Mouse (Mus musculus) embryonic facial prominence, embryonic 15.5 days (tissue): ENCODE results near the gene Borcs6. TPM values are rescaled to one million over a fixed set of nuclear protein-coding genes. Genes with fewer than 3 reads are reported as not detected.

Experiments used
- ATAC-seq: fragments of 200-750 bp; cut with Nextera tagmentation; 2 replicates; pipeline ENCODE4 v1.8.0; 2017; ENCODE audit warnings: low read depth, moderate TSS enrichment; ENCODE audit not compliant: insufficient number of reproducible peaks, low FRiP score, low TSS enrichment
- H3K27ac ChIP-seq: fragments of 300-500 bp; sonication (generic); replicated peaks from 2 replicates; pipeline ENCODE4 v1.5.1; 2015; ENCODE audit warnings: mild to moderate bottlenecking, inconsistent platforms
- H3K27me3 ChIP-seq: fragments of 300-500 bp; sonication (generic); 2 replicates; pipeline ENCODE4 v1.6.1; 2015; ENCODE audit warnings: inconsistent platforms
- H3K36me3 ChIP-seq: fragments of 300-500 bp; sonication (generic); 2 replicates; pipeline ENCODE4 v1.6.1; 2015; ENCODE audit warnings: mild to moderate bottlenecking, inconsistent platforms
- H3K4me1 ChIP-seq: fragments of 300-500 bp; sonication (generic); 2 replicates; pipeline ENCODE4 v1.6.1; 2015; ENCODE audit warnings: inconsistent platforms
- H3K4me2 ChIP-seq: fragments of 300-500 bp; sonication (generic); replicated peaks from 2 replicates; pipeline ENCODE4 v1.6.1; 2015; ENCODE audit warnings: mild to moderate bottlenecking, inconsistent platforms
- H3K4me3 ChIP-seq: fragments of 300-500 bp; sonication (generic); replicated peaks from 2 replicates; pipeline ENCODE4 v1.5.1; 2015; ENCODE audit warnings: mild to moderate bottlenecking, inconsistent platforms
- H3K9ac ChIP-seq: fragments of 300-500 bp; sonication (generic); 2 replicates; pipeline ENCODE4 v1.6.1; 2015; ENCODE audit warnings: inconsistent platforms
- H3K9me3 ChIP-seq: fragments of 300-500 bp; sonication (generic); replicated peaks from 2 replicates; pipeline ENCODE4 v1.6.1; 2016; ENCODE audit warnings: inconsistent platforms
- WGBS: fragments of 180-500 bp; shearing (Covaris S2); methylation state at CpG from one replicate; pipeline ENCODE4 v1.1.7; 2015; 5-methylcytosine and 5-hydroxymethylcytosine counted together
- polyA plus RNA-seq: library from polyadenylated mRNA; unstranded; fragments of >200 nt; fragmentation: Nextera tagmentation; extraction: Ambion mirVana; gene quantifications from 2 replicates; pipeline ENCODE4 v1.2.1, GENCODE M21; 2015

The Borcs6 gene
- polyA plus RNA-seq, 1 experiment from 2014 or later, result 14.9 TPM

DNA sequence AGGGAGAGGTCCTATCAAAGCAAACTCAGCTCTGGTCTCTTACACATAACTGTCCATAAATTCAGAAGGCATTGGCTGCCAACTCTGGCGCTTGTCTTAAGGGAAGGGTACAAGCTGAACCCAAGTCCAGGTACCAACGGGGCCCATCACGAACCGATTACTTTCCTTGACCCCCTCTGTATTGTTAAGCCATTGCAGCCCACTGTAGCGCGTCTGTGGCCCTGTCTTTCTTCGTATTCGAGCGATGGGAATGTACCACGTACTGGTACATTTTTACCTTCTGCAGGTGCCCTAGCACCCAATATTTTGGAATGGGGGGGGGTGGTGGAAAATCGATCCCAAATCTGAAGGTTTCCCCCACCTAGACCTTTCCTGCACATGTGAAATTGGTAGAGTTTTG lies 12.7 kb downstream of the Borcs6 start:
- Histone ChIP-seq H3K4me2 (peak overlapping the region; percentile 47), H3K27me3 (no peaks in the 10 kb centered on the region), H3K9me3 (no peaks in the 10 kb centered on the region), H3K4me3 (peak overlapping the region; percentile 38), H3K36me3 (no peaks in the 10 kb centered on the region), H3K27ac (peak overlapping the region; percentile 95), H3K4me1 (peaks cover 33% of the 10 kb centered on the region), H3K9ac (0 out of 2 replicates have a peak overlapping the region, but pooled peaks have one; percentile 6)
- ATAC-seq, result no peak
- 82% methylated on average over 11 of the region's 11 CpGs for WGBS

DNA sequence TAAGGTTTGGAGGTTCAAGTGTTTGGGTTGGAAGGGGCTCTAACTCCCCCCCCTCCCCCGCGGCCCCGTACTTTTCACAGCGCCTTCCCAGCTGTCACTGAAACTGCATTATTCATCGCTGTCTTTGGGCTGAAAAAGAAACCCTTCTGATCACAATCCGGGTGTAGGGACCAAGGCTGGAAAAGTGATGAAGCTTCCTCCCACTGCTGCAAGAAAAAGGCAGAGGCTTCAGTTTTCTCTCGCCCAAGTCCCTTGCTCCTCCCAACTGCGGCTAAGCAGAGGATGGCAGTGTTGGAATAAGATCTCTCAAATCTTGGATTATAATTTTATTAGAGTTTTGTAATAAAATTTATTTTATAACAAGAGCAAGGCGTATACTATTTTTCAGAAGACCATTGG lies 13.1 kb downstream of the Borcs6 start:
- Histone ChIP-seq H3K9me3 (no peaks in the 10 kb centered on the region), H3K4me1 (peaks cover 33% of the 10 kb centered on the region), H3K36me3 (no peaks in the 10 kb centered on the region), H3K27ac (peak overlapping the region; percentile 95), H3K4me2 (peak overlapping the region; percentile 47), H3K9ac (0 out of 2 replicates have a peak overlapping the region, but pooled peaks have one; percentile 6), H3K27me3 (no peaks in the 10 kb centered on the region), H3K4me3 (peak overlapping the region; percentile 38)
- ATAC-seq, result no peak
- 6% methylated on average over 9 of the region's 9 CpGs for WGBS

GRCm38 (mm10) chr11:69073065-69073888 lies 13.8 kb downstream of the Borcs6 start:
- ATAC-seq, result peak; percentile 51
- Histone ChIP-seq H3K27ac (peak overlapping the region; percentile 95), H3K9ac (peak overlapping the region; percentile 37; the same call in 1 of the 2 replicates), H3K9me3 (no peaks in the 10 kb centered on the region), H3K4me2 (peak overlapping the region; percentile 47), H3K4me3 (peak overlapping the region; percentile 38), H3K27me3 (no peaks in the 10 kb centered on the region), H3K36me3 (no peaks in the 10 kb centered on the region), H3K4me1 (peaks cover 33% of the 10 kb centered on the region)
- WGBS, result under 1% methylated on average over 14 of the region's 14 CpGs

DNA sequence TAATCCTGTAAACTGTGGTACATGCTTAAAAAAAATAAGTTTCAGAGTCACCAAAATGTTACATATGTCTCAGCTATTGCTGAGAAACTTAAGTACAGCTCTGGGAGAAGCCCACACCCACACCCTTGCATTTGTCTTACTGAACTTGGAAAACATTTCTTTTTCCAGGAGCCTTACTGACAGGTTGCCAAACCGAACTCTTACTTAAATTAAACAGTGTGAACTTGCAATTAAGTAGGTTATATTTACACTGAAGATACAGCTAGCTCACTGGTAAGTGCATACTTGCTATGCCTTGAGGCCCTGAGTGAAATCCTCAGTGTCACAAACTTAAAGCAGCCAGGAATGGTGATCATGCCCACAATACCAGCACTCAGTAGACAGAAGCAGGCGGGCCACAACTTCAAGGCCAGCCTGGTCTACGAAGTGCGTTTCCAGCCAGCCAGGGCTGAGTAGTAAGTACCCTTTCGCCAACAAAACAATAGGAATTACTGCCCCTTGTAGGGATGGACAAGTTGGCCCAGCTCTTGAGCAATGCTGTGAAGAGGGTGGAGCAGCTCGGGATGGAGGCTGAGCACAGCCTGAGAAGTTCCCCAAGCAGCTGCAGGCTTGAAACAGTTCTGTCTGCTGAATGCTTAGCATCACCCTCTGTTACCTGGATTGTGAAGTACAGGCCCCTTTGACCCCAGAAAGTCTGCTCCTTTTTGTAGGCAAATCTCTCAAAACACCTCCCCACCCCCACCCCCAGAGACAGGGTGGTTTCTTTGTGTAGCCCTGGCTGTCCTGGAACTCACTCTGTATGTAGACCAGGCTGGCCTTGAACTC lies 14.6 kb downstream of the Borcs6 start:
- Histone ChIP-seq H3K4me2 (no peak overlapping the region), H3K9me3 (no peaks in the 10 kb centered on the region), H3K27me3 (no peaks in the 10 kb centered on the region), H3K36me3 (no peaks in the 10 kb centered on the region), H3K4me3 (no peak overlapping the region), H3K4me1 (peaks cover 33% of the 10 kb centered on the region), H3K9ac (no peak overlapping the region), H3K27ac (peak overlapping the region; percentile 95)
- ATAC-seq, result no peak
- WGBS, result 36% methylated on average over 6 of the region's 6 CpGs

- H3K27me3 ChIP-seq, result no peaks in the 10 kb centered on the region
- peaks cover 33% of the 10 kb centered on the region for H3K4me1 ChIP-seq
- 33% methylated on average over 2 of the region's 2 CpGs for WGBS
- no peak for ATAC-seq
- H3K4me3 ChIP-seq, result no peak overlapping the region
- H3K9ac ChIP-seq, result no peak overlapping the region
- no peaks in the 10 kb centered on the region for H3K9me3 ChIP-seq
- no peak overlapping the region for H3K4me2 ChIP-seq
- peak overlapping the region; percentile 95 for H3K27ac ChIP-seq
- no peaks in the 10 kb centered on the region for H3K36me3 ChIP-seq
These were observed 15.2 kb downstream of the Borcs6 start for GRCm38 (mm10) chr11:69074776-69075069.

- Histone ChIP-seq H3K4me3 (no peak overlapping the region), H3K4me2 (no peak overlapping the region), H3K27ac (no peak overlapping the region), H3K36me3 (no peaks in the 10 kb centered on the region), H3K9ac (no peak overlapping the region), H3K27me3 (no peaks in the 10 kb centered on the region), H3K4me1 (peaks cover 32% of the 10 kb centered on the region), H3K9me3 (no peaks in the 10 kb centered on the region)
- no peak for ATAC-seq
- 43% methylated on average over 9 of the region's 9 CpGs for whole genome bisulfite sequencing
These were observed 16.4 kb downstream of the Borcs6 start for GRCm38 (mm10) chr11:69075764-69076479.

DNA sequence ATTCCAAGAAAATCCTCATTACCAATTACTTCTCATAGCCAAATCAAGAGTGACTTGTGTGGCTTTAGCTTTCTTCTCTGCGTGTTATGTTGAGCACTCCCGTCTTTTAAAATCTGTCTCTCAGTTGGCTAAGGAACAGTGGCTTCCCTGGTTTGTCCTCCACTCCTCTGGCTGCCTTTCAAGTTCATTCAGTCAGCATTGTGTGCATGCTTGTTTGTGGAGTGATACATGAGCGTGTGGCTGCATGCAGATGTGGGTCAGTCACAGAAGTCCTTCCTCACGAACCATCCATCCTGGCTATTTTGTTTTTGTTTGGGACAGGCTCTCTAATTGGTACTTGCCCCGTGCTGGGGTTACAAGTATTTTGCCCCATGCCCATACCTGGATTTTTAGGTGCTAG lies 17.1 kb downstream of the Borcs6 start:
- Histone ChIP-seq H3K27me3 (no peaks in the 10 kb centered on the region), H3K27ac (no peak overlapping the region), H3K9ac (no peak overlapping the region), H3K36me3 (no peaks in the 10 kb centered on the region), H3K4me3 (no peak overlapping the region), H3K4me2 (no peak overlapping the region), H3K9me3 (no peaks in the 10 kb centered on the region), H3K4me1 (peaks cover 26% of the 10 kb centered on the region)
- WGBS, result 54% methylated on average over 5 of the region's 5 CpGs
- no peak for ATAC-seq

DNA sequence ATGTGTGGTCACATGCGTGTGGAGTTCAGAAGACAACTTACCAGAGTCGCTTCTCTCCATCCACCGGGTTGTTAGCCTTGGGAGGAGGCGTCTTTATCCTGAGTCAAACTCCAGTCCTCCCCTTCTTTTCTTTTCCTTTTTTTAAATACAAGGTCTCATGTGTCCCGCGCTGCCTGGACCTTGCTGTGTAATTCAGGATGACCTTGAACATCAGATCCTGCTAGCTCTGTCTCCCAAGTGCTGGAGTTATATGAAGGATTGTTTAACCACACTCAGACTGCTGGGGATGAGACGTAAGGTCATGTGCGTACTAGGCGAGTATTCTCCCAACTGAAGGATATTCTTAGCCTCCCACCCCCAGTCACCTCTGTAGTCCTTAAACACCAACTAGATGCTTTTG lies 17.8 kb downstream of the Borcs6 start:
- no peak overlapping the region for H3K4me3 ChIP-seq
- no peak for ATAC-seq
- H3K4me1 ChIP-seq, result peaks cover 19% of the 10 kb centered on the region
- H3K4me2 ChIP-seq, result no peak overlapping the region
- no peaks in the 10 kb centered on the region for H3K9me3 ChIP-seq
- H3K9ac ChIP-seq, result no peak overlapping the region
- WGBS, result 79% methylated on average over 9 of the region's 9 CpGs
- no peaks in the 10 kb centered on the region for H3K27me3 ChIP-seq
- H3K27ac ChIP-seq, result no peak overlapping the region
- H3K36me3 ChIP-seq, result no peaks in the 10 kb centered on the region

GRCm38 (mm10) chr11:69078041-69078440 lies 18.5 kb downstream of the Borcs6 start:
- Histone ChIP-seq H3K27ac (no peak overlapping the region), H3K36me3 (no peaks in the 10 kb centered on the region), H3K9me3 (no peaks in the 10 kb centered on the region), H3K27me3 (no peaks in the 10 kb centered on the region), H3K9ac (no peak overlapping the region), H3K4me2 (no peak overlapping the region), H3K4me3 (no peak overlapping the region), H3K4me1 (peaks cover 15% of the 10 kb centered on the region)
- ATAC-seq, result no peak
- 88% methylated on average over 6 of the region's 6 CpGs for WGBS

- H3K4me1 ChIP-seq, result peaks cover 11% of the 10 kb centered on the region
- H3K27me3 ChIP-seq, result no peaks in the 10 kb centered on the region
- 64% methylated on average over 5 of the region's 5 CpGs for WGBS
These were observed 19.4 kb downstream of the Borcs6 start for GRCm38 (mm10) chr11:69078805-69079438.

More at GRCm38 (mm10) chr11:69078805-69079438, 19.4 kb downstream of the Borcs6 start:
- Histone ChIP-seq H3K9me3 (no peaks in the 10 kb centered on the region), H3K27ac (no peak overlapping the region), H3K9ac (no peak overlapping the region), H3K36me3 (no peaks in the 10 kb centered on the region), H3K4me2 (no peak overlapping the region), H3K4me3 (no peak overlapping the region)
- no peak for ATAC-seq
